Mouse (Mus musculus) myocyte (in vitro differentiated cells): ENCODE measurements around the gene Trp53bp2.

Experiments used
- SRF ChIP-seq: IDR thresholded peaks from one replicate; pipeline ENCODE4 v1.6.1; 2011; ENCODE audit warnings: low read depth; ENCODE audit not compliant: control insufficient read depth, insufficient read length
- USF1 ChIP-seq: IDR thresholded peaks from one replicate; pipeline ENCODE4 v1.6.1; 2011; ENCODE audit warnings: low read depth, mild to moderate bottlenecking, control low read depth, moderate library complexity

GRCm38 (mm10) chr1:182489803-182490452 lies 81.0 kb downstream of the Trp53bp2 start:
- peak; percentile 74 for TF ChIP-seq USF1
- peak; percentile 65 for TF ChIP-seq SRF
